Mouse (Mus musculus) retina, postnatal 7 days (tissue): Measurements from ENCODE around the gene Ulk1.
"Not testable (repeated sequence)": the region's sequence is repeated elsewhere in the genome, so short reads cannot be mapped to it uniquely, and the experiment has no call there.

Source experiments
- DNase-seq: peaks from one replicate; pipeline ENCODE4 v3.0.0-alpha.2; 2012; ENCODE audit warnings: low read depth, low spot score

Ulk1 gene

DNA sequence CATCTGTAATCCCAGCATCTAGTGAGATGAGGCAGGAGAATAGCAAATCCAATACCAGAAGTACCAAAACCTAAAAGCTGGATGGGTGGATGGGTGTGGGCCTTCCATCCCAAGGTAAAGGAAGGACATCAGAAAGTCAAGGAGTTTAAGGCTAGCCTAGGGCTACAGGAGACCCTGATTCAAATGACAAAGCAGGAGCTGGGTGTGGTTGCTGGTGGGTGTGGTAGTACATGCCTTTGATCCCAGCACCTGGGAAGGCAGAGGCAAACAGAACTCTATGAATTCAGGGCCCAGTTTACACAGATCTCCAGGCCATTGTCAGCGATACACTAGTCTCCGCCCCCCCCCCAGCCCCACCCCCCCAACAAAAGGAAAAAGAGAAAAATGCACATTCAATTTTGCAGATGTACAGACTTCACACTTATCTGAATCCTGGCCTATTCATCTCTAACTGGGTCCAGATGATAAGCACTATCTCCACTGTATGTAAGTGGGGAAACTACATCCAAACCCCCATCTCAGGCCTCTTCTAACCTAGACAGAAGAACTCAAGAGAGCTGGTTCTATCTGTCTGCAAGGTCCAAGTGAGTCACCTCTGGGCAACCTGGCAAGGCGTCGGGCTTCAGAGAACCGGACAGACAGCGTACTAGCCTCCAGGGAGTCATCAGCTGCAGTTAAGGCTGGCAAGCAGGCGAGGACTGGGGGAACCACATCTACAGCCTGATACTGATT is 5.7 kb downstream of the Ulk1 start:
- DNase-seq = no peak

- no peak for DNase-seq
Measured at GRCm38 (mm10) chr5:110802809-110803208, 7.1 kb downstream of the Ulk1 start.

DNA sequence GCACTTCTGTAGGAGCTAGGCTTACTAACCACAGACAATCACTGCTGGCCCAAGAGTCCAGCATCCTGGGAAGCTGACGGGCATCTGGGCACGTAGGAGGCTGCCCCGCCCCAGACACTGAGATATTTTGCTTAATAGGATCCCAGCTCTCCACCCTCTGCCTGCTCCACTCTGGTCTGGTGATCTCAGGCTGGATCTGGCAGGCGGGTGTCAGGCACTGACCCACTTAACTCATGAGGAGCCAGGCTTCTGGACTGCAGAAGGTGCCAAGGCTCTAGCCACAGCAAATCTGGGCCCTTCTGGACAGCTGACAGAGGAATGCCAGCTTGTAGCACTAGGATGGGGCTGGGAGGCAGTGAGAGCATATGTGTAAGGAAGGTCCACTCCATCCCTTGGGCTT is 7.7 kb downstream of the Ulk1 start:
- DNase-seq = no peak

GRCm38 (mm10) chr5:110801036-110801624 is 8.8 kb downstream of the Ulk1 start:
- no peak for DNase-seq

DNA sequence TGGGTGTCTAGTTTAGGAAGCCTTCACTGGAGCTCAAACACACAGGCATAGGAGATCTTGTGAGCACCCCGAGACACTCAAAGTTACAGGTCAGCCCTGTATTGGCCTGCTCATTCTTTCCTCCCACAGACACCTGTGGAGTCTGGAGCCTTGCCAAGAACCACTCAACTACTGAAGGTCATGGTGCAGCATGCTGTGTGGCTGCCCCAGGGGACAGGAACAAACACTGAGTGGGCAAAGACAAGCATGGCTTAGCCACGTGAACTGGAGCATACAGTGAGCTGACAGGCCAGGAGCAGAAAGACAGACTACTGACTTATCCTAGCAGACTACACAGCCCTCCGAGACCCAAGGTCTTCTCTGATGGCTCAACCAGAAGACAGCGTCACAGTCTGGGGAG is 12.2 kb downstream of the Ulk1 start:
- no peak for DNase-seq

DNA sequence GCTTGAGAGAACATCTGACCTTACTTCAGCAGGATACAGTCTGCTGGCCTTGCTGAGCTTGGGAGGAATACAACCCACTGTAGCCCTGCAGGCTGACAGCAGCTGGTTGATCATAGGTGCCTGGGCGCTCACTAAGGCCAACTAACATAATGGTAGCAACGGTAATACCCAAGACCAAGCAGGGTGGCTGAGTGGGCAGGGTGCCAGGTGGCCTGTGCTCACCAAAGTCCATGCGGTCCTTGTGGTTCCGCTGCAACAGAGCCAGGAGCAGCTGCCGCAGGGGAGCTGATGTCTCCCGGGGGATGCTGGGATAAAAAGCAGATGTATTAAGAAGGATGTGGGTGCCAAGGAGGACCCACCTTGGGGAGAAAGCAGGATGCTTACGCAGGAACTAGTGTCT is 15.5 kb downstream of the Ulk1 start:
- DNase-seq = no peak

GRCm38 (mm10) chr5:110788684-110789083 is 21.2 kb downstream of the Ulk1 start:
- DNase-seq = peak; percentile 54

- no peak for DNase-seq
Measured at GRCm38 (mm10) chr5:110786081-110786835, 23.6 kb downstream of the Ulk1 start.

GRCm38 (mm10) chr5:110783150-110783549 is 26.7 kb downstream of the Ulk1 start:
- DNase-seq = no peak

GRCm38 (mm10) chr5:110781529-110782238 is 28.2 kb downstream of the Ulk1 start:
- DNase-seq = no peak

DNA sequence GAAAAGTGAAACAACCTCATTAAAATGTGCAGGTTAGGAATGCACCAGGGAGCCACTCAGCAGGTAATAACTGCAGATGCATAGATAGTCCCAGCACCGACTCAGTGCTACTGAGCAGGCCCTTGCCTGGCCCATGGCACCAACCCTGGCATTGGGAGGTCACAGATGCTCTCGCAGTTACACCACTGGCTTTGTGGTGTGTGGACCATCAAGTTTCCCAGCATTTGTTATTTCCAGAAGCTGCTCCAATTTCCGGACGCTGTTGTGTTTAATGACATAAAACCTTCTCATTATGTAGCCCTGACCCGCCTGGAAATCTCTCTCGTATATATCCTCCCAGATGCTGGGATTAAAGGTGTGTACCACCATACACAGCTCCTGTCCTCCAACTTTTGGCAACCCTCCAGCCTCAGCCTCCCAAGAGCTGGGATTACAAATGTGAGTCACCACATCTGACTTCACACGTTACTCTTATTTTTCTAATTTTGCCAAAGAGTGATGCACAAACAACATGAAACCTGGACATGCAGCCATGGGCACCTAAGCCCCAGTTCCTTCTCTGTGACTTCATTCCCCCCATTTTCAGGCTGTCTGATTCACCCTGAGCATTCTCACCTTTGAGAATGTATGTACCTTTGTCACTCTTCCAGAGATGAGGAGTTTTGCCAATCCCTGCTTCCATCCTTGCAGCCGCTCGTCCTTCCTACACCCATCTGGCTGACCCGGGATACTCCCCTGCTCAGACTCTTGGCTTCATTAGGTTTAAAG is 29.0 kb downstream of the Ulk1 start:
- DNase-seq = no peak

DNA sequence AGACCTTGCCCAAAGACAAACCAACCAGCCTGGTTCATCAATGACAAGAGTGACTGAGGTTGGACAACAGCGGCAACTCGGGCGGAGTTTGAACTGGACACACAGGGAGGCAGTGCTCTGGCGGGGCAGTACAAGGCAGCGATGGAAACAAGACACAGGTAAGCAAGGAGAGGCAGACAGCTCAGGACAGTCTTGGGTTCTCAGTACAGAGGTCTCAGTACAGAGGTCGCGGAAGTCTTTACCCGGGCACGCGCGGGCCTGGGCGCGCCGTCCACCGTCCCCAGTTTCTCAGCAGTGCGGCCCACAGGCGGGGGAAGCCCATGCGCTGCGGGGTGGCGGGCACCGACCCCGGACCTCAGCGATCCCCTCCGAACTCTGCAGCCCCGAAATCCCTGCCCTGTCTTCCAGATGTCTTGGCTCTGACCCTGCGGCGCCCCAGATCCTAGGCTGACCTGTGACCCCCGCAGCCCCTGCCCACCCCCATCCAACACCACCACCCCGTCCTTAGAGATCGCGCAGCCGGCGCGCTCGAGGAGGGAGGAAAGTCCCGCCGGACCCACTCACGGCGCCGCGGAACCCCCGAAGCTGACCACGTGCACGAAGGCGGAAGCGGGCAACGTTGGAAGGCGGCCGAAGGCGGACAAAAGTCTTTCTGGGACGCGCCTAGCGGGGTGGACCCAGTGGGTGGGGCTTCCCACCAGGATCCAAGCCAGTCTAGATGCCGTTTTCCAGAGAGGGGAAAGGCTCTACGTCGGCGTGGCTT is 29.7 kb downstream of the Ulk1 start, which contains the start of gene Pus1:
TSS of gene Pus1 (minus strand) at position 662 of the 763 bp plus-strand sequence.
- peak; percentile 86 for DNase-seq

GRCm38 (mm10) chr5:110779276-110779997 is 30.5 kb downstream of the Ulk1 start:
- no peak for DNase-seq

- DNase-seq = no peak
Measured at GRCm38 (mm10) chr5:110778263-110778662, 31.6 kb downstream of the Ulk1 start.

- no peak for DNase-seq
Measured at GRCm38 (mm10) chr5:110776141-110776540, 33.8 kb downstream of the Ulk1 start.

GRCm38 (mm10) chr5:110774511-110774910 is 35.4 kb downstream of the Ulk1 start:
- DNase-seq = no peak

- DNase-seq = not testable (repeated sequence)
Measured at GRCm38 (mm10) chr5:110772945-110773344, 37.0 kb downstream of the Ulk1 start.

- DNase-seq = peak; percentile 98
Measured at GRCm38 (mm10) chr5:110770448-110771158, 39.3 kb downstream of the Ulk1 start, which contains the start of gene Ep400. Gene Ep400, minus strand, starts transcription at chr5:110770717.

GRCm38 (mm10) chr5:110770031-110770445 is 39.9 kb downstream of the Ulk1 start:
- DNase-seq = peak; percentile 37
